Mouse (Mus musculus) kidney, embryonic 15.5 days (tissue): Measurements from ENCODE around the gene Pim3. TPM values are rescaled to one million over a fixed set of nuclear protein-coding genes. Genes with fewer than 3 reads are reported as not detected.

Experiments used
- ATAC-seq: fragments of 200-750 bp; cut with Nextera tagmentation; replicated peaks from 2 replicates; pipeline ENCODE4 v1.8.0; 2017; ENCODE audit warnings: moderate TSS enrichment; ENCODE audit not compliant: low FRiP score
- H3K27ac ChIP-seq: fragments of 300-500 bp; sonication (generic); 2 replicates; pipeline ENCODE4 v1.5.1; 2015; ENCODE audit warnings: mild to moderate bottlenecking, inconsistent platforms
- H3K27me3 ChIP-seq: fragments of 300-500 bp; sonication (generic); 2 replicates; pipeline ENCODE4 v1.6.1; 2015; ENCODE audit warnings: inconsistent platforms
- H3K36me3 ChIP-seq: fragments of 300-500 bp; sonication (generic); 2 replicates; pipeline ENCODE4 v1.6.1; 2015; ENCODE audit warnings: inconsistent platforms
- H3K4me1 ChIP-seq: fragments of 300-500 bp; sonication (generic); 2 replicates; pipeline ENCODE4 v1.6.1; 2015; ENCODE audit warnings: inconsistent platforms
- H3K4me2 ChIP-seq: fragments of 300-500 bp; sonication (generic); 2 replicates; pipeline ENCODE4 v1.6.1; 2015; ENCODE audit warnings: moderate library complexity, mild to moderate bottlenecking, inconsistent platforms
- H3K4me3 ChIP-seq: fragments of 300-500 bp; sonication (generic); replicated peaks from 2 replicates; pipeline ENCODE4 v1.5.1; 2015; ENCODE audit warnings: mild to moderate bottlenecking, inconsistent platforms
- H3K9ac ChIP-seq: fragments of 300-500 bp; sonication (generic); 2 replicates; pipeline ENCODE4 v1.6.1; 2015; ENCODE audit warnings: mild to moderate bottlenecking, inconsistent platforms
- H3K9me3 ChIP-seq: fragments of 300-500 bp; sonication (generic); replicated peaks from 2 replicates; pipeline ENCODE4 v1.6.1; 2016; ENCODE audit warnings: inconsistent platforms
- WGBS: fragments of 180-500 bp; shearing (Covaris S2); methylation state at CpG from one replicate; pipeline ENCODE4 v1.1.7; 2015; ENCODE audit warnings: mixed read lengths; 5-methylcytosine and 5-hydroxymethylcytosine counted together
- polyA plus RNA-seq: library from polyadenylated mRNA; unstranded; fragments of >200 nt; fragmentation: Nextera tagmentation; extraction: Ambion mirVana; gene quantifications from 2 replicates; pipeline ENCODE4 v1.2.1, GENCODE M21; 2015

Gene Pim3
- polyA plus RNA-seq, 1 experiment from 2014 or later, result 50.4 TPM

GRCm38 (mm10) chr15:88864270-88865030, 2.5 kb downstream of the Pim3 start:
- 30% methylated on average over 22 of the region's 22 CpGs for WGBS
- H3K9ac ChIP-seq, result peak overlapping the region; percentile 84

GRCm38 (mm10) chr15:88865061-88865460, 3.1 kb downstream of the Pim3 start:
- no peak for ATAC-seq

More at GRCm38 (mm10) chr15:88864270-88865030, 2.5 kb downstream of the Pim3 start:
- Histone ChIP-seq H3K36me3 (peaks cover 28% of the 10 kb centered on the region), H3K9me3 (no peaks in the 10 kb centered on the region), H3K27ac (peak overlapping the region; percentile 93), H3K4me1 (peaks cover 53% of the 10 kb centered on the region), H3K4me2 (peak overlapping the region; percentile 86), H3K4me3 (peak overlapping the region; percentile 86), H3K27me3 (no peaks in the 10 kb centered on the region)
- peak; percentile 4 for ATAC-seq

GRCm38 (mm10) chr15:88865888-88866695, 4.1 kb downstream of the Pim3 start:
- H3K27ac ChIP-seq, result peak overlapping the region; percentile 81
- no peak overlapping the region for H3K4me3 ChIP-seq
- ATAC-seq, result no peak
- no peaks in the 10 kb centered on the region for H3K27me3 ChIP-seq
- no peak overlapping the region for H3K9ac ChIP-seq
- H3K9me3 ChIP-seq, result no peaks in the 10 kb centered on the region
- peaks cover 28% of the 10 kb centered on the region for H3K36me3 ChIP-seq
- no peak overlapping the region for H3K4me2 ChIP-seq
- WGBS, result 73% methylated on average over 4 of the region's 4 CpGs
- H3K4me1 ChIP-seq, result peaks cover 53% of the 10 kb centered on the region

More at GRCm38 (mm10) chr15:88865061-88865460, 3.1 kb downstream of the Pim3 start:
- Histone ChIP-seq H3K27me3 (no peaks in the 10 kb centered on the region), H3K36me3 (peaks cover 28% of the 10 kb centered on the region), H3K4me1 (peaks cover 53% of the 10 kb centered on the region), H3K9me3 (no peaks in the 10 kb centered on the region), H3K27ac (peak overlapping the region; percentile 93; the same call in 1 of the 2 replicates), H3K9ac (peak overlapping the region; percentile 84; the same call in 1 of the 2 replicates), H3K4me3 (peak overlapping the region; percentile 86), H3K4me2 (peak overlapping the region; percentile 86)
- 65% methylated on average over 14 of the region's 14 CpGs for WGBS

GRCm38 (mm10) chr15:88866934-88867356, 5.0 kb downstream of the Pim3 start:
- H3K9me3 ChIP-seq, result no peaks in the 10 kb centered on the region
- 0 out of 2 replicates have a peak overlapping the region, but pooled peaks have one; percentile 6 for H3K9ac ChIP-seq
- H3K4me2 ChIP-seq, result peak overlapping the region; percentile 13; the same call in 1 of the 2 replicates

GRCm38 (mm10) chr15:88867368-88868023, 5.5 kb downstream of the Pim3 start:
- no peak overlapping the region for H3K9ac ChIP-seq
- H3K27me3 ChIP-seq, result no peaks in the 10 kb centered on the region
- H3K4me1 ChIP-seq, result peaks cover 47% of the 10 kb centered on the region
- H3K36me3 ChIP-seq, result peaks cover 28% of the 10 kb centered on the region
- no peaks in the 10 kb centered on the region for H3K9me3 ChIP-seq
- no peak overlapping the region for H3K4me3 ChIP-seq
- ATAC-seq, result no peak
- 27% methylated on average over 5 of the region's 5 CpGs for WGBS
- peak overlapping the region; percentile 13; the same call in 1 of the 2 replicates for H3K4me2 ChIP-seq
- H3K27ac ChIP-seq, result peak overlapping the region; percentile 81

More at GRCm38 (mm10) chr15:88866934-88867356, 5.0 kb downstream of the Pim3 start:
- Histone ChIP-seq H3K4me1 (peaks cover 47% of the 10 kb centered on the region), H3K27me3 (no peaks in the 10 kb centered on the region), H3K27ac (peak overlapping the region; percentile 81), H3K4me3 (no peak overlapping the region), H3K36me3 (peaks cover 28% of the 10 kb centered on the region)
- ATAC-seq, result no peak
- WGBS, result 53% methylated on average over 7 of the region's 7 CpGs

- Histone ChIP-seq H3K4me3 (no peak overlapping the region), H3K4me1 (peaks cover 47% of the 10 kb centered on the region), H3K4me2 (no peak overlapping the region; the same call in 1 of the 2 replicates), H3K27me3 (no peaks in the 10 kb centered on the region), H3K9ac (no peak overlapping the region), H3K36me3 (peaks cover 28% of the 10 kb centered on the region), H3K9me3 (no peaks in the 10 kb centered on the region), H3K27ac (peak overlapping the region; percentile 81)
- WGBS, result 69% methylated on average over 6 of the region's 6 CpGs
- ATAC-seq, result no peak
Measured at GRCm38 (mm10) chr15:88868024-88868742, 6.2 kb downstream of the Pim3 start.

- Histone ChIP-seq H3K9me3 (no peaks in the 10 kb centered on the region), H3K36me3 (peaks cover 13% of the 10 kb centered on the region), H3K9ac (no peak overlapping the region), H3K4me2 (no peak overlapping the region), H3K27ac (no peak overlapping the region), H3K27me3 (no peaks in the 10 kb centered on the region), H3K4me1 (peaks cover 30% of the 10 kb centered on the region), H3K4me3 (no peak overlapping the region)
- no peak for ATAC-seq
- 64% methylated on average over 5 of the region's 5 CpGs for WGBS
Measured at GRCm38 (mm10) chr15:88870418-88871185, 8.6 kb downstream of the Pim3 start.

GRCm38 (mm10) chr15:88874061-88874460, 12.1 kb downstream of the Pim3 start:
- H3K9ac ChIP-seq, result no peak overlapping the region
- no peak overlapping the region for H3K27ac ChIP-seq
- 84% methylated on average over 3 of the region's 3 CpGs for WGBS
- no peak for ATAC-seq
- H3K4me3 ChIP-seq, result no peak overlapping the region
- H3K9me3 ChIP-seq, result no peaks in the 10 kb centered on the region
- no peaks in the 10 kb centered on the region for H3K36me3 ChIP-seq
- H3K4me2 ChIP-seq, result no peak overlapping the region
- H3K27me3 ChIP-seq, result no peaks in the 10 kb centered on the region
- peaks cover 11% of the 10 kb centered on the region; the same call in 1 of the 2 replicates for H3K4me1 ChIP-seq

GRCm38 (mm10) chr15:88874477-88874876, 12.5 kb downstream of the Pim3 start:
- peaks cover 11% of the 10 kb centered on the region; the same call in 1 of the 2 replicates for H3K4me1 ChIP-seq
- no peak overlapping the region for H3K9ac ChIP-seq
- H3K4me3 ChIP-seq, result no peak overlapping the region
- no peak overlapping the region for H3K27ac ChIP-seq
- H3K27me3 ChIP-seq, result no peaks in the 10 kb centered on the region
- no peaks in the 10 kb centered on the region for H3K9me3 ChIP-seq
- no peak for ATAC-seq
- H3K36me3 ChIP-seq, result no peaks in the 10 kb centered on the region
- H3K4me2 ChIP-seq, result no peak overlapping the region
- 82% methylated on average over 6 of the region's 6 CpGs for WGBS

GRCm38 (mm10) chr15:88875625-88876081, 13.7 kb downstream of the Pim3 start:
- Histone ChIP-seq H3K4me3 (no peak overlapping the region), H3K36me3 (no peaks in the 10 kb centered on the region), H3K4me1 (peaks cover 11% of the 10 kb centered on the region; the same call in 1 of the 2 replicates), H3K27me3 (no peaks in the 10 kb centered on the region), H3K4me2 (peak overlapping the region; percentile 47), H3K27ac (no peak overlapping the region), H3K9me3 (no peaks in the 10 kb centered on the region), H3K9ac (0 out of 2 replicates have a peak overlapping the region, but pooled peaks have one; percentile 4)
- peak; percentile 85 for ATAC-seq
- 26% methylated on average over 10 of the region's 10 CpGs for WGBS
